Mouse (Mus musculus) cerebellum, adult 9-11 months (tissue): ENCODE data around the gene Myoc.

Source experiments
- DNase-seq: peaks from one replicate; pipeline ENCODE4 v3.0.0; 2022

The Myoc gene

DNA sequence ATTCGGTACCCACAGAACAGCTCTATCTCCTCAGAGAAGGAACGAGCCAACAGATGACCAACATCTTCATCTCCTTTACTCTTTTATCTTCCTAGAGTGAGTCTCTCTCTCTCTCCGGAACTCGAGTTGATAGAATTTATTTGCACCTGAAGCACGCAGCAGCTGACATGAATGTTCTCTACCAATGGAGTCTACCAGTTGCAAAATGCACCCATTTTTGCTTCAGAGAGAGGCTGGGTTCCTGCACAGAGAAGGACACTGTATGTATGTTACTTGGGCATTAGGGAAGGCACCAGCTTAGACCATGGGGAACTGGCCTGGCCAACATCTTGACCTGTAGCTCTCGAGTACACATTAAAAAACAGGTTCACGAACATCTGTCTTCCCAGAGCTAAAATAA lies 19.2 kb downstream of the Myoc start, which contains the start of gene Myocos:
Gene Myocos, minus strand, starts transcription at position 101 of the 400 bp plus-strand sequence.
- no peak for DNase-seq

DNA sequence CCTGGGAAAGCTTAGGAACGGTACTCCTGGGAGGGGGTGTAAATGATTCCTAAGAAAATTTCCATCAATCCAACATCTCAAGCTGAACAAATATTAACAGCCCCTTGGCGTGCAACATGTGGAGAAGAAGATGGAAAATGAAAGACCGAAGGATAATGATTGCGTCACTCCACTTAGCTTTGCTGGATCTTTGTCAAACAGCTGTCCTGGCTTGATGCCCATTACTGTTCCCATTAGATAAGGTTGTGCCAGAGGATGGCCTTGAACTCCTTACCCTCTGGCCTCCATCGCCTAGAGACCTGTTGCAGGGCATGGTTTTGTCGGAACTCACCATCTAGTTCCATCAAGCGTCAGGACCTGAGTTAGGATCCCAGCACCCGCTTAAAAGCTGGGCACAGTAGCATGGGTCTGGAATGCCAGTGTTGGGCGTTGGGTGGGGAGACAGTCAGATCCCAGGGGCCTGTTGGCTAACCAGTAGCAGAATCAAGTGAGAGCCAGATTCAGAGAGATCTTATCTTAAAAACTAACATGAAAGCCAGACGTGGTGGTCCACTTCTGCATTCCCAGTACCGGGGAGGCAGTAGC lies 21.4 kb downstream of the Myoc start:
- DNase-seq, result no peak

GRCm38 (mm10) chr1:162664826-162665475 lies 26.0 kb downstream of the Myoc start:
- DNase-seq, result peak; percentile 71

DNA sequence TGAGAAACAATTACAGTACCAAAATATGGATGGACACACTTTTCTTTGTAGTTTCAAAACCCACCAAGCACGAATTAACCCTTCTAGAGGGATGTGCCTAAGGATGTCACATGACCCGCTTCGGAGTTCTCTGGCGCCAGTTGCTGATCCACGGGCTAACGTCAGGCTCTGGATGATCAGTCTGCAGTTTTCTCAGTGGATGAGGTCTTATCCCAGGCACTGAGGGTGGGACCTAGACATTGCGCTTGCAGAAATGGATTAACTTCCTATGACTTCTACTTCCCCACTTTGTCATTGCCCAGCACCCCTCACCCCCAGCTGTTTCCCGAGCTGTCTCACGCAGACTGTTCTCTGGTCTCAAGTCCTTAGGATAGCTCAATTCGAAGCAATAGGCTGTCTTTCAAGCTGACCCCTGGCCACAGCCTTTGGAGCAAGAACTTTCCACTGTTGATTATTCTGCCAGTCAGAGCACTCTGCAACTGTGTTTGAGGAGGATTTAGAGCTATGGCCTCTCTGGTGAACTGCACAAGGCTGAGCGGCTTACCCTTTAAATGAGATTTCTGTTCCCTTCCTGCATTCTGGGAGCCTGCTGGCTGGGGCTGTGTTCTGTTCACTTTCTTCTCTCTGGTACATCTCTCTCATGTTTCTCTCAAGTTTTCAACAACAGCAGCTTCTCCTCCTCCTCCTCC lies 26.7 kb downstream of the Myoc start:
- DNase-seq, result no peak

DNA sequence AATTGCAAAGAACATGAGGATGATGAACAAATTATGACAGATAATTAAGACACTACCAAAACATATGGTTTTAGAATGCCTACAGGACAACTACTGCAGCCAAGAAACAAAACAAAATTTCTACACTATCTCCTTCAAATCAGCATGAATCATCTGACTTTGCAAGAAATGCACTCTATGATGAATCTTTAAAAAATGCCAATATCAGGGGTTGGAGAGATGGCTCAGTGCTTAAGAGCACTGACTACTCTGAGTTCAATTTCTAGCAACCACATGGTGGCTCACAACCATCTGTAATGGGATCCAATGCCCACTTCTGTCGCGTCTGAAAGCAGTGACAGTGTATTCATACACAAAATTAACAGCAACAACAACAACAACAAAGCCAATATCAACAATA lies 54.8 kb downstream of the Myoc start:
- no peak for DNase-seq

DNA sequence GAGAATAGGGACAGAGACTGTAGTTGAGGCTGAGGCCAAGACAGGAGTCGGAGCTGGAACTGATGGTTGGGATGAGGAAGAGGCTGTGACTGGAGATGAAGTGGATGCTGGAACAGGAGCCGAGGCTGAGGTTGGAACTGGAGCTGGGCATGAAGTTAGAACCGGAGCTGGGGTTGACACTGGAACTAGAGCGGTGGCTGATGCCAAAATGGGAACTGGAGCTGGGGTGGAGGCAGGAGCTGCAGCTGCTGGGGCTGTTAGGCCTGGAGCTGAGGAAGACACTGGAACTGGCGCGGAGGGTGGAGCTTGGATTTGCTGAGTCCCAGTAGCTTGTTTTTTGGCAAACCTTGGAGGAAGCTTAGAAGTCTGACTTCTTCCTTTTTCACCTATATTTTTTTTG lies 58.9 kb downstream of the Myoc start:
- no peak for DNase-seq
